ENCODE assay signal across 30 mouse cellular contexts in genomic region chr3:116229336-116229735, GRCm38 (mm10). TPM values are rescaled to one million over a fixed set of nuclear protein-coding genes. Genes with fewer than 3 reads are reported as not detected.
A peak's percentile ranks its signal among the peaks of the same experiment; 100 is the strongest.
DNase-seq lines count a peak whose midpoint lies in the region; ATAC-seq lines count a peak whose summit lies in the region.
"Had no signal": no experiment of that assay in that cellular context is flagged by ENCODE, and none has a peak within 500 bp of the region (broad histone marks: within the 10 kb centered on the region; RNA-seq: fewer than 3 reads in every experiment).

No protein-coding gene starts in this region.

- no peak overlapping the region for H3K4me2 ChIP-seq in forebrain, embryonic 15.5 days (replicated peaks)
- H3K4me2 ChIP-seq in forebrain, embryonic 11.5 days (ENCODE audit: low read depth, low read length, severe bottlenecking): no peak overlapping the region
- no peak overlapping the region for H3K4me2 ChIP-seq in lung, embryonic 16.5 days (ENCODE audit: low read depth, low read length)
- H3K4me2 ChIP-seq in embryonic facial prominence, embryonic 12.5 days (replicated peaks): no peak overlapping the region
- H3K4me2 ChIP-seq: embryonic facial prominence, embryonic 13.5 days; limb, embryonic 12.5 days; liver, embryonic 13.5 days; midbrain, embryonic 12.5 days; neural tube, embryonic 12.5 days had no signal

- H3K9ac ChIP-seq in forebrain, embryonic 15.5 days (replicated peaks): no peak overlapping the region
- H3K9ac ChIP-seq in forebrain, embryonic 11.5 days (ENCODE audit: low read length): no peak overlapping the region
- no peak overlapping the region for H3K9ac ChIP-seq in lung, embryonic 16.5 days (ENCODE audit: low read length)
- H3K9ac ChIP-seq in embryonic facial prominence, embryonic 12.5 days: no peak overlapping the region
- H3K9ac ChIP-seq: embryonic facial prominence, embryonic 13.5 days; limb, embryonic 12.5 days; liver, embryonic 13.5 days; midbrain, embryonic 12.5 days; neural tube, embryonic 12.5 days had no signal

- H3K4me1 ChIP-seq in forebrain, embryonic 15.5 days: peaks cover 7% of the 10 kb centered on the region; the same call in 1 of the 2 replicates
- no peaks in the 10 kb centered on the region for H3K4me1 ChIP-seq in forebrain, embryonic 11.5 days (replicated peaks; ENCODE audit: control insufficient read depth, insufficient read depth, low read length)
- H3K4me1 ChIP-seq in lung, embryonic 16.5 days (replicated peaks; ENCODE audit: control insufficient read depth, insufficient read depth, low read length): no peaks in the 10 kb centered on the region
- peaks cover 18% of the 10 kb centered on the region for H3K4me1 ChIP-seq in embryonic facial prominence, embryonic 12.5 days
- H3K4me1 ChIP-seq: liver, embryonic 13.5 days; neural tube, embryonic 12.5 days had no signal

- no peak for ATAC-seq in forebrain, embryonic 15.5 days (replicated peaks)
- no peak for ATAC-seq in forebrain, embryonic 11.5 days (replicated peaks; ENCODE audit: low FRiP score)
- 0 out of 2 replicates have a peak, but pooled peaks have one; percentile 26 for ATAC-seq in lung, embryonic 16.5 days (ENCODE audit: low read depth)
- ATAC-seq in embryonic facial prominence, embryonic 12.5 days (ENCODE audit: insufficient number of reproducible peaks, insufficient read depth, low FRiP score, low TSS enrichment): no peak
- ATAC-seq: hindbrain, embryonic 16.5 days; Patski had no signal

- WGBS in forebrain, embryonic 15.5 days: 83% methylated on average over 4 of the region's 4 CpGs
- 84% methylated on average over 4 of the region's 4 CpGs for WGBS in forebrain, embryonic 11.5 days
- WGBS in lung, embryonic 16.5 days: 72% methylated on average over 4 of the region's 4 CpGs
- WGBS in embryonic facial prominence, embryonic 12.5 days: 76% methylated on average over 4 of the region's 4 CpGs

- intact Hi-C loops in left cerebral cortex, postnatal 4 days (cut with DNase I): no loop called here

- peak overlapping the region; percentile 56; the same call in 1 of the 2 replicates for H3K27ac ChIP-seq in forebrain, embryonic 15.5 days (replicated peaks)
- H3K27ac ChIP-seq in forebrain, embryonic 11.5 days (ENCODE audit: low read depth, low read length): no peak overlapping the region
- H3K27ac ChIP-seq in lung, embryonic 16.5 days (ENCODE audit: low read length): no peak overlapping the region
- peak overlapping the region; percentile 61 for H3K27ac ChIP-seq in embryonic facial prominence, embryonic 12.5 days
- H3K27ac ChIP-seq: embryonic facial prominence, embryonic 13.5 days; forebrain, embryonic 10.5 days; hindbrain, embryonic 10.5 days; limb, embryonic 12.5 days; liver, embryonic 13.5 days; midbrain, embryonic 12.5 days; neural tube, embryonic 12.5 days had no signal

- H3K9me3 ChIP-seq in forebrain, embryonic 15.5 days: no peaks in the 10 kb centered on the region
- H3K9me3 ChIP-seq in forebrain, embryonic 11.5 days (ENCODE audit: control insufficient read depth, low read length): no peaks in the 10 kb centered on the region
- H3K9me3 ChIP-seq in lung, embryonic 16.5 days (ENCODE audit: control insufficient read depth, low read length): no peaks in the 10 kb centered on the region
- no peaks in the 10 kb centered on the region for H3K9me3 ChIP-seq in embryonic facial prominence, embryonic 12.5 days
- H3K9me3 ChIP-seq: embryonic facial prominence, embryonic 13.5 days; forebrain, embryonic 10.5 days; hindbrain, embryonic 10.5 days; limb, embryonic 12.5 days; liver, embryonic 13.5 days; midbrain, embryonic 12.5 days; neural tube, embryonic 12.5 days had no signal

- no peak overlapping the region for H3K4me3 ChIP-seq in forebrain, embryonic 15.5 days
- no peak overlapping the region for H3K4me3 ChIP-seq in forebrain, embryonic 11.5 days (ENCODE audit: low read depth, low read length)
- H3K4me3 ChIP-seq in lung, embryonic 16.5 days (ENCODE audit: low read length): no peak overlapping the region
- no peak overlapping the region for H3K4me3 ChIP-seq in embryonic facial prominence, embryonic 12.5 days
- H3K4me3 ChIP-seq: embryonic facial prominence, embryonic 13.5 days; forebrain, embryonic 10.5 days; hindbrain, embryonic 10.5 days; limb, embryonic 12.5 days; liver, embryonic 13.5 days; midbrain, embryonic 12.5 days; myocyte; neural tube, embryonic 12.5 days had no signal

- DNase-seq in forebrain, embryonic 11.5 days (ENCODE audit: low spot score): no peak
- no peak for DNase-seq in lung, postnatal 4 days
- DNase-seq in kidney, adult 11 months: no peak
- no peak for DNase-seq in left cerebral cortex, postnatal 4 days
- DNase-seq: adrenal gland, postnatal 10 days; cerebellum, adult 8-10 months; cerebellum, postnatal 25 days; heart, postnatal 14 days; kidney, adult 2 months; kidney, postnatal 4 days; liver, embryonic 13.5 days; lung, adult 18-20 months; lung, postnatal 10 days; right cerebral cortex, adult 18-20 months; spleen, adult 18-20 months; thymus, postnatal 25 days had no signal

- H3K27me3 ChIP-seq in forebrain, embryonic 15.5 days: 0 out of 2 replicates have a peak, but pooled peaks cover 3% of the 10 kb centered on the region
- no peaks in the 10 kb centered on the region for H3K27me3 ChIP-seq in forebrain, embryonic 11.5 days (ENCODE audit: control insufficient read depth, insufficient read depth, low read length)
- H3K27me3 ChIP-seq in lung, embryonic 16.5 days (ENCODE audit: control insufficient read depth, insufficient read depth, low read depth, low read length): no peaks in the 10 kb centered on the region
- H3K27me3 ChIP-seq in embryonic facial prominence, embryonic 12.5 days: no peaks in the 10 kb centered on the region
- H3K27me3 ChIP-seq: embryonic facial prominence, embryonic 13.5 days; limb, embryonic 12.5 days; liver, embryonic 13.5 days; midbrain, embryonic 12.5 days; neural tube, embryonic 12.5 days; Patski had no signal

- no peaks in the 10 kb centered on the region for H3K36me3 ChIP-seq in forebrain, embryonic 15.5 days
- no peaks in the 10 kb centered on the region for H3K36me3 ChIP-seq in forebrain, embryonic 11.5 days (ENCODE audit: control insufficient read depth, insufficient read depth, low read length)
- no peaks in the 10 kb centered on the region for H3K36me3 ChIP-seq in lung, embryonic 16.5 days (ENCODE audit: control insufficient read depth, insufficient read depth, low read length)
- no peaks in the 10 kb centered on the region for H3K36me3 ChIP-seq in embryonic facial prominence, embryonic 12.5 days
- H3K36me3 ChIP-seq: embryonic facial prominence, embryonic 13.5 days; forebrain, embryonic 10.5 days; hindbrain, embryonic 10.5 days; limb, embryonic 12.5 days; liver, embryonic 13.5 days; midbrain, embryonic 12.5 days; neural tube, embryonic 12.5 days had no signal

RNA-seq across cellular contexts. Expression of gene Gpr88, which starts 24.0 kb away (rescaled TPM):
- 15.4 and 18.6 TPM in 2 replicates for polyA plus RNA-seq in forebrain, embryonic 15.5 days (2015; fragmentation: Nextera tagmentation; extraction: Ambion mirVana)
- polyA plus RNA-seq in forebrain, embryonic 11.5 days (2014; fragmentation: Nextera tagmentation; extraction: Ambion mirVana): 0.21 and 0.93 TPM in 2 replicates
- polyA plus RNA-seq in lung, embryonic 16.5 days (2015; fragmentation: Nextera tagmentation; extraction: Ambion mirVana): 0.47 and 0.57 TPM in 2 replicates
- 0.91 and 1.2 TPM in 2 replicates for polyA plus RNA-seq in embryonic facial prominence, embryonic 12.5 days (2016; fragmentation: Nextera tagmentation; extraction: Ambion mirVana)
- total RNA-seq in left cerebral cortex, postnatal 4 days (2021): 10 to 100 TPM; 27.9 to 31.8 TPM
- total RNA-seq: gastrocnemius, adult 8-10 months; MEL had no signal
- polyA plus RNA-seq: forebrain, embryonic 10.5 days; myocyte had no signal

Comparison
In these comparisons a context has a peak if more than half of its experiments do, and no peak if none do; other contexts are left out.
1. H3K27ac ChIP-seq: peak in forebrain, embryonic 15.5 days (single experiment) and embryonic facial prominence, embryonic 12.5 days (single experiment); none in forebrain, embryonic 11.5 days (single experiment) and lung, embryonic 16.5 days (single experiment).